Mouse (Mus musculus) stomach, embryonic 15.5 days (tissue): ENCODE measurements around the gene Scaper. TPM values are rescaled to one million over a fixed set of nuclear protein-coding genes. Genes with fewer than 3 reads are reported as not detected.

Experiments used
- ATAC-seq: fragments of 200-750 bp; cut with Nextera tagmentation; 2 replicates; pipeline ENCODE4 v1.8.0; 2017; ENCODE audit warnings: low read depth, moderate number of reproducible peaks, moderate TSS enrichment; ENCODE audit not compliant: insufficient read depth, low FRiP score
- H3K27ac ChIP-seq: fragments of 300-500 bp; sonication (generic); 2 replicates; pipeline ENCODE4 v1.5.1; 2015; ENCODE audit warnings: mild to moderate bottlenecking, inconsistent platforms
- H3K27me3 ChIP-seq: fragments of 300-500 bp; sonication (generic); replicated peaks from 2 replicates; pipeline ENCODE4 v1.6.1; 2015; ENCODE audit warnings: inconsistent platforms
- H3K36me3 ChIP-seq: fragments of 300-500 bp; sonication (generic); 2 replicates; pipeline ENCODE4 v1.6.1; 2015; ENCODE audit warnings: inconsistent platforms
- H3K4me1 ChIP-seq: fragments of 300-500 bp; sonication (generic); 2 replicates; pipeline ENCODE4 v1.6.1; 2015; ENCODE audit warnings: inconsistent platforms
- H3K4me2 ChIP-seq: fragments of 300-500 bp; sonication (generic); 2 replicates; pipeline ENCODE4 v1.6.1; 2015; ENCODE audit warnings: mild to moderate bottlenecking, inconsistent platforms
- H3K4me3 ChIP-seq: fragments of 300-500 bp; sonication (generic); replicated peaks from 2 replicates; pipeline ENCODE4 v1.5.1; 2015; ENCODE audit warnings: inconsistent platforms
- H3K9ac ChIP-seq: fragments of 300-500 bp; sonication (generic); 2 replicates; pipeline ENCODE4 v1.6.1; 2015; ENCODE audit warnings: inconsistent platforms
- H3K9me3 ChIP-seq: fragments of 300-500 bp; sonication (generic); 2 replicates; pipeline ENCODE4 v1.6.1; 2016; ENCODE audit warnings: inconsistent platforms
- WGBS: fragments of 180-500 bp; shearing (Covaris S2); methylation state at CpG from one replicate; pipeline ENCODE4 v1.1.7; 2015; 5-methylcytosine and 5-hydroxymethylcytosine counted together
- polyA plus RNA-seq: library from polyadenylated mRNA; unstranded; fragments of >200 nt; fragmentation: Nextera tagmentation; extraction: Ambion mirVana; gene quantifications from 2 replicates; pipeline ENCODE4 v1.2.1, GENCODE M21; 2015

The Scaper gene
- 9.6 and 10.1 TPM in 2 replicates for polyA plus RNA-seq

DNA sequence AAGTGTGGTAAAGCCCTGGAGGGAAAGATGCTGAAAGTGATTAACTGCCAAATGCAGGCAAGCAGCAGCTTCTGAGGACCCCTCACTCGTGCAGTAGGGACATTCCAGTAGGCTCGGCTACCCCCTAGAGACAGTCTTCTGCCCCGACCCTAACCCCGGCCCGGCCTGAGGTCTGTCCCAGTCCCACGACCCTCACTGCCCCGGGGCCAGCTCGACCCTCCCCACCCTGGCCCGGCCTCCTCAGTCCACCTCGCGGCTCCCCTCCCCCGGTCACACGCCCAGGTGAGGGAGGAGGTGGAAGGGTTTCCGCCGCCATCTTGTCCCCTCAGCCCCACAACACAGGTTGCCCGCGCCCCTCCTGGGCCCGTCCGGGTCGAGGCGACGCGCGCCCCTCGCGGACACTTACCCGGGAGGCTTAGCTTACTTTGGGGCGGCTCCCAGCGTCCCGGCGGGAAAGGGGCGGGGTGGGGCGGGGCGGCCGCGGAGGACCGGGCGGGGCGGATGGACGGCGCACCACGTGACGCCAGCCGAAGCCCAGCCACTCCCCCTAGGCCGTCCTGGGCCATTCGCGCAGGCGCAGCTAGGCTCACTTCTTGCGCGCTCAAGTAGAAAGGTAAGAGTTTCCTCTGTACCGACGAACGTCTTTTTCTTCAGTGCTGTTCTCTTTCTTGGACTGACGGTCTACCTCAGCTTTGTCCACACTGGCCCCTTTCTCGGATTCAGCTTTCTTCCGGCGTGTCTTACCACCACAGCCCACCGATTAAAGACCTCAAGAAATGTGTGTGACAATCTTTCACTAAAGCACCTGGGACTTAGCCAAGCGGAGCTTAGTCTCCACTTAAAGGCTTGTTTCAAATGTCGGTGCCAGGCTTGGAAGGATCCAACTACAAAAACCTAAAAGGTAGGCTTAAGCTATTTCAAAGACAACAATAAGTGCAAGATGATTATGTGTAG lies at the start of gene Scaper:
TSS of gene Scaper (minus strand) at position 456 of the 954 bp plus-strand sequence.
- H3K9me3 ChIP-seq: no peaks in the 10 kb centered on the region
- peak within 1 kb of the TSS; percentile 75 for H3K4me3 ChIP-seq
- H3K27ac ChIP-seq: peak within 1 kb of the TSS; percentile 84
- peak within 1 kb of the TSS; percentile 56 for H3K4me2 ChIP-seq
- peak within 1 kb of the TSS; percentile 64 for H3K9ac ChIP-seq
- H3K36me3 ChIP-seq: no peaks in the 10 kb centered on the region
- H3K4me1 ChIP-seq: peaks cover 8% of the 10 kb centered on the region
- ATAC-seq: peak; percentile 98
- WGBS: under 1% methylated on average over 54 of the region's 60 CpGs
- H3K27me3 ChIP-seq: no peaks in the 10 kb centered on the region

GRCm38 (mm10) chr9:55946819-55947218 lies 8.9 kb upstream of the Scaper start:
- 14% methylated on average over 1 of the region's 1 CpGs for WGBS
- no peak overlapping the region for H3K27ac ChIP-seq
- no peaks in the 10 kb centered on the region for H3K9me3 ChIP-seq
- no peaks in the 10 kb centered on the region for H3K36me3 ChIP-seq
- H3K4me2 ChIP-seq: no peak overlapping the region
- no peak overlapping the region for H3K4me3 ChIP-seq
- H3K9ac ChIP-seq: no peak overlapping the region
- H3K4me1 ChIP-seq: no peaks in the 10 kb centered on the region
- no peaks in the 10 kb centered on the region for H3K27me3 ChIP-seq
- ATAC-seq: no peak

DNA sequence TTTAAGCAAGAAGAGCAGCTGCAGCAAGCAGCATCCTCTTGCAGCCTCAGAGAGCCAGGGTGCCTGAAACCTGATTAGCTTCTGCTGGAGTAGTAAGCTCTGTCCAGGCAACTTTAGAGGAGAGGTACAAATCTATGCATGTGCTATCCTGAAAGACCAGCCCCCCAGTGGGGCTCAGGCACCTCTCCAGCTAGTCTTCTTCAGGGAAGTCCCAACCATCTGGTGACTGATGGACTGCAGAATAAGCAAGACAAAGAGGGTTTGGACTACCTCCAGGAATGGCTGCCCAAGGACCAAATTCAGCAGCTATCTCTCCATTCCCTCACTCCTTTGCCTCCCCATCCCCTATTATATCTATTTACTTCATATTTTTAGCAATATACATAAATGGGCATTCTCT lies 3.4 kb upstream of the Scaper start:
- no peak overlapping the region for H3K4me2 ChIP-seq
- H3K27me3 ChIP-seq: no peaks in the 10 kb centered on the region
- H3K4me1 ChIP-seq: peaks cover 8% of the 10 kb centered on the region
- ATAC-seq: no peak
- H3K4me3 ChIP-seq: no peak overlapping the region
- H3K36me3 ChIP-seq: no peaks in the 10 kb centered on the region
- H3K27ac ChIP-seq: no peak overlapping the region
- no peaks in the 10 kb centered on the region for H3K9me3 ChIP-seq
- H3K9ac ChIP-seq: no peak overlapping the region

GRCm38 (mm10) chr9:55938618-55938985 lies 683 bp upstream of the Scaper start:
- no peak for ATAC-seq
- Histone ChIP-seq H3K27me3 (no peaks in the 10 kb centered on the region), H3K36me3 (no peaks in the 10 kb centered on the region), H3K27ac (peak overlapping the region; percentile 84; the same call in 1 of the 2 replicates), H3K4me3 (peak overlapping the region; percentile 75), H3K4me2 (peak overlapping the region; percentile 56), H3K9me3 (no peaks in the 10 kb centered on the region), H3K9ac (peak overlapping the region; percentile 52; the same call in 1 of the 2 replicates), H3K4me1 (peaks cover 8% of the 10 kb centered on the region)
- WGBS: 22% methylated on average over 6 of the region's 6 CpGs

DNA sequence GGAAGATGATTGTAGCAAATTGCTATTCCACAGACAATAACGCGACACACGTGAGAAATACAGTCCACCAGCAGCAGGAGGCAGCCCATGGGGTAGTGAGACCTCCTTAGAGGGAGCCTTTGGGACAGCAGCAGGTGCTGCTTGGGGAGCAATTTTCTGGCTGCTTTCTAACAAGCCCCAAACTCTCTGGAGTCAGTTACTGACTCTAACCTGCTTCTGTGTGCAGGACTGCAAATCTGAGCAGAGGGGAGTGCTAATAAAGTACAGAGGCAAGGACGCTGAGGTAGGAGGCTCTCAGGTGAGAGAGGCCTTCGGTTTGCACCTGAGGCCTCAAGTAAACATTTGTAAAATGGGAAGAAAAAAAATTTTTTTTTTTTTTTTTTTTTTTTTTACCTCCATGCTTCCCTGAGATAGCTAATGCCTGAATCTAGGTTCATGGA lies 675 bp downstream of the Scaper start:
- Histone ChIP-seq H3K36me3 (no peaks in the 10 kb centered on the region), H3K9ac (no peak overlapping the region), H3K4me2 (peak overlapping the region; percentile 56), H3K4me1 (peaks cover 8% of the 10 kb centered on the region), H3K9me3 (no peaks in the 10 kb centered on the region), H3K4me3 (peak overlapping the region; percentile 75), H3K27ac (peak overlapping the region; percentile 81), H3K27me3 (no peaks in the 10 kb centered on the region)
- ATAC-seq: no peak
- WGBS: 33% methylated on average over 5 of the region's 5 CpGs

GRCm38 (mm10) chr9:55932482-55932881 lies 5.4 kb downstream of the Scaper start:
- peaks cover 5% of the 10 kb centered on the region; the same call in 1 of the 2 replicates for H3K4me1 ChIP-seq
- no peaks in the 10 kb centered on the region for H3K9me3 ChIP-seq
- H3K27me3 ChIP-seq: no peaks in the 10 kb centered on the region
- no peak overlapping the region for H3K9ac ChIP-seq
- 86% methylated on average over 1 of the region's 1 CpGs for WGBS
- no peaks in the 10 kb centered on the region for H3K36me3 ChIP-seq
- no peak overlapping the region for H3K4me3 ChIP-seq
- H3K27ac ChIP-seq: no peak overlapping the region
- no peak overlapping the region for H3K4me2 ChIP-seq
- ATAC-seq: no peak

GRCm38 (mm10) chr9:55918579-55918978 lies 19.3 kb downstream of the Scaper start:
- ATAC-seq: no peak
- 52% methylated on average over 3 of the region's 3 CpGs for WGBS

GRCm38 (mm10) chr9:55916751-55917150 lies 21.2 kb downstream of the Scaper start:
- no peaks in the 10 kb centered on the region for H3K27me3 ChIP-seq
- no peak overlapping the region for H3K4me3 ChIP-seq
- no peak for ATAC-seq
- H3K27ac ChIP-seq: no peak overlapping the region
- H3K4me1 ChIP-seq: no peaks in the 10 kb centered on the region
- H3K36me3 ChIP-seq: no peaks in the 10 kb centered on the region
- H3K9me3 ChIP-seq: no peaks in the 10 kb centered on the region
- no peak overlapping the region for H3K9ac ChIP-seq
- no peak overlapping the region for H3K4me2 ChIP-seq

More at GRCm38 (mm10) chr9:55918579-55918978, 19.3 kb downstream of the Scaper start:
- Histone ChIP-seq H3K9me3 (no peaks in the 10 kb centered on the region), H3K4me3 (no peak overlapping the region), H3K4me2 (no peak overlapping the region), H3K9ac (no peak overlapping the region), H3K36me3 (no peaks in the 10 kb centered on the region), H3K4me1 (no peaks in the 10 kb centered on the region), H3K27me3 (no peaks in the 10 kb centered on the region), H3K27ac (no peak overlapping the region)

DNA sequence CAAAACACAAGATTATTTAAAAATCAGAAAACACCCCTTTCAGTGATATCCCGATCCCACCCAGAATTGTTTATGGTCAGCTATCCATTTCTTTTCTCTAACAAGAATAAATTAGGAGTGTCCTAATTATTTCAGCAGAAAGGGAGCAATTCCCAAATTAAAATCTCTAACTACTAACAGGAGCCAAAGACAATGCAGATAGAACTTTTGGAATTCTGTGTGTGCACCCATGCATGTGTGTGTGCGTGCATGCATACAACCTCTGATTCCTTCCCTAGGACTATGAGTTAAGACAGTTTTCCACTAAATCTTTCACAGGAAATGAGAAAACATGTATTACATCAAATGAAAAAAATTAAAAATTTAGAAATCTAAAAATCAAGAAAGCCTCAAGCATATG lies 26.4 kb downstream of the Scaper start:
- Histone ChIP-seq H3K4me1 (no peaks in the 10 kb centered on the region), H3K27ac (no peak overlapping the region), H3K4me2 (no peak overlapping the region), H3K9ac (no peak overlapping the region), H3K4me3 (no peak overlapping the region), H3K27me3 (no peaks in the 10 kb centered on the region), H3K9me3 (no peaks in the 10 kb centered on the region), H3K36me3 (no peaks in the 10 kb centered on the region)
- ATAC-seq: no peak
- WGBS: 96% methylated on average over 2 of the region's 2 CpGs

DNA sequence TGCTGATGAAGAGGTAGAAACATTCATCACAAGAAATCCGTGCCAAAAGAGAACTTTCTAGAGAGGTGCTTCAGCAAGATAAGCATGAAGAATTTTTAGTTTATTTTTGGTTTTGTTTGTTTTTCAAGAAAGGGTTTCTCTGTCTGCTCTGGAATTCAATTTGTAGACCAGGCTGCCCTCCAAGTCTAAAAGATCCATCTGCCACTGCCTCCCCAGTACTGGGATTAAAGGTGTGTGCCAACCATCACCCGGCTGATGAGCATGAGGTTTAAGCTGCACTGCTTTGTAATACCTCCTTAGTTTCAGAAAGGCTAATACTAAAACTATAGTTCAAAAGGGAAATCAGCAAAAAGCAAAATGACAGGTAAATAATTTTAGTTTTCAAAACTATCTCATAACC lies 35.0 kb downstream of the Scaper start:
- Histone ChIP-seq H3K27me3 (no peaks in the 10 kb centered on the region), H3K4me2 (no peak overlapping the region), H3K9ac (no peak overlapping the region), H3K27ac (no peak overlapping the region), H3K9me3 (no peaks in the 10 kb centered on the region), H3K36me3 (no peaks in the 10 kb centered on the region), H3K4me1 (no peaks in the 10 kb centered on the region), H3K4me3 (no peak overlapping the region)
- WGBS: 77% methylated on average over 2 of the region's 2 CpGs
- no peak for ATAC-seq

DNA sequence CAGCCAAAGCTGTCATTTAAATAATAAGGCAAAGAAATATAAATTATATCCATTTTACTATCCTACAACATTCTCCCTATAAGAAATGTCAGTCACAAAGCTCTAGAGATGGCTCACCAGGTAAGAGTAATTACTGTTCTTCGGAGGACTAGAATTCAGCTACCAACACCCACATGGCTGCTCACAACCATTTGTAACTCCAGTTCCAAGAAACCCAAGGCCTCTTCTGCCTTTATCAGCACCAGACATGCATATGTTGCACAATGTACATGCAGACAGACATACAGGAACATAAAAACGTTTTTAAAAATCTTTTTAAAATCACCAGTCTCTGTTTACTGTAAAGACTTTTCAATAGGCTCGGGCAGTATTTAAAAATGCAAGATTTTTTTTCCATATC lies 36.3 kb downstream of the Scaper start:
- Histone ChIP-seq H3K9ac (no peak overlapping the region), H3K27ac (no peak overlapping the region), H3K4me1 (no peaks in the 10 kb centered on the region), H3K36me3 (no peaks in the 10 kb centered on the region), H3K9me3 (no peaks in the 10 kb centered on the region), H3K4me3 (no peak overlapping the region), H3K4me2 (no peak overlapping the region), H3K27me3 (no peaks in the 10 kb centered on the region)
- WGBS: 64% methylated on average over 3 of the region's 3 CpGs
- no peak for ATAC-seq

DNA sequence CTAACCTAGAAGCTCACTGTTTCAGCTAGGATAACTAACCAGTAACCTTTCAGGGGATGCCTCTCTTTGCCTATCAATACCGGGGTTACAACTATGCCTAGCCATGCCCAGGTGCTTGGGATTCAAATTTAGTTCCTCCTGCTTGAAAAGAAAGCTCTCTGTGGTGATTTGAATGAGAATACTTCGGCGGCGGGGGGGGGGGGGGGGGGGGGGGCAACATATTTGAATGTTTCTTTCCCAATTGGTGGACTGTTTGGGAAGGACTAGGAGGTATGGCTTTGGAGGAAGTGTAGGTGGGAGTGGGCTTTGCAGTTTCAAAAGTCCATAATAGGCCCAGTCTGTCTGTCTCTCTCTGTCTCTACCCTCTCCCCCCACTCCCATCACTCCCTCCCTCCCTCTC lies 37.4 kb downstream of the Scaper start:
- Histone ChIP-seq H3K4me2 (no peak overlapping the region), H3K4me1 (no peaks in the 10 kb centered on the region), H3K4me3 (no peak overlapping the region), H3K36me3 (no peaks in the 10 kb centered on the region), H3K9me3 (no peaks in the 10 kb centered on the region), H3K27me3 (no peaks in the 10 kb centered on the region), H3K9ac (no peak overlapping the region), H3K27ac (no peak overlapping the region)
- 60% methylated on average over 3 of the region's 4 CpGs for whole genome bisulfite sequencing
- ATAC-seq: no peak
